Mouse (Mus musculus) liver, postnatal 0 days (tissue): ENCODE measurements at regions not wholly inside any gene's neighbourhood (a gene's known extent, or its start where the extent isn't known, plus 50 kb on each side); places are given as distances from the start of the nearest gene placed in this dataset.

Experiments used
- ATAC-seq: fragments of 200-750 bp; cut with Nextera tagmentation; 2 replicates; pipeline ENCODE4 v1.8.0; 2017; ENCODE audit warnings: mild to moderate bottlenecking, moderate library complexity
- DNase-seq: peaks from one replicate; pipeline ENCODE4 v3.0.0-alpha.2; 2016
- H3K27ac ChIP-seq: fragments of 300-500 bp; sonication (generic); 2 replicates; pipeline ENCODE4 v1.5.1; 2014; ENCODE audit warnings: antibody characterized with exemption, moderate library complexity, mild to moderate bottlenecking, low read depth
- H3K27me3 ChIP-seq: fragments of 300-500 bp; sonication (generic); 2 replicates; pipeline ENCODE4 v1.6.1; 2014; ENCODE audit warnings: low read length, control low read depth, mixed read lengths; ENCODE audit not compliant: insufficient read depth
- H3K36me3 ChIP-seq: fragments of 300-500 bp; sonication (generic); replicated peaks from 2 replicates; pipeline ENCODE4 v1.6.1; 2014; ENCODE audit warnings: mild to moderate bottlenecking, control low read depth, low read length, moderate library complexity, mixed read lengths; ENCODE audit not compliant: insufficient read depth
- H3K4me1 ChIP-seq: fragments of 300-500 bp; sonication (generic); 2 replicates; pipeline ENCODE4 v1.6.1; 2014; ENCODE audit warnings: antibody characterized with exemption, mild to moderate bottlenecking, control low read depth; ENCODE audit not compliant: insufficient read depth
- H3K4me2 ChIP-seq: fragments of 300-500 bp; sonication (generic); 2 replicates; pipeline ENCODE4 v1.6.1; 2014; ENCODE audit warnings: low read depth, mild to moderate bottlenecking, low read length, moderate library complexity, mixed read lengths
- H3K4me3 ChIP-seq: fragments of 300-500 bp; sonication (generic); 2 replicates; pipeline ENCODE4 v1.5.1; 2014; ENCODE audit warnings: low read depth, low read length
- H3K9ac ChIP-seq: fragments of 300-500 bp; sonication (generic); replicated peaks from 2 replicates; pipeline ENCODE4 v1.6.1; 2014; ENCODE audit warnings: mild to moderate bottlenecking, moderate library complexity
- H3K9me3 ChIP-seq: fragments of 300-500 bp; sonication (generic); 2 replicates; pipeline ENCODE4 v1.6.1; 2016; ENCODE audit warnings: mild to moderate bottlenecking, control low read depth, low read length, mixed read lengths
- CTCF ChIP-seq: sonication (generic); IDR thresholded peaks from 2 replicates; pipeline ENCODE4 v1.5.1; 2016; ENCODE audit warnings: antibody characterized with exemption, low read depth
- EP300 ChIP-seq: IDR thresholded peaks from 2 replicates; pipeline ENCODE4 v1.6.1; 2016; ENCODE audit warnings: antibody characterized with exemption, low read depth, mild to moderate bottlenecking
- WGBS: fragments of 180-500 bp; shearing (Covaris S2); extraction: QIAGEN DNeasy Blood & Tissue Kit; methylation state at CpG from one replicate; pipeline ENCODE4 v1.1.7; 2014; ENCODE audit not compliant: insufficient replicate concordance; 5-methylcytosine and 5-hydroxymethylcytosine counted together

GRCm38 (mm10) chr3:151124131-151124530 is 313.6 kb upstream of the Adgrl4 start:
- no peak for ATAC-seq
- 74% methylated on average over 5 of the region's 5 CpGs for WGBS
- Histone ChIP-seq H3K4me1 (no peaks in the 10 kb centered on the region), H3K4me2 (no peak overlapping the region), H3K9me3 (no peaks in the 10 kb centered on the region), H3K36me3 (no peaks in the 10 kb centered on the region), H3K4me3 (no peak overlapping the region), H3K27ac (no peak overlapping the region), H3K9ac (no peak overlapping the region), H3K27me3 (no peaks in the 10 kb centered on the region)
- no peak for TF ChIP-seq CTCF
- no peak for TF ChIP-seq EP300
- DNase-seq, result no peak

- Histone ChIP-seq H3K9me3 (no peaks in the 10 kb centered on the region), H3K9ac (no peak overlapping the region), H3K36me3 (no peaks in the 10 kb centered on the region), H3K4me2 (no peak overlapping the region), H3K4me3 (no peak overlapping the region), H3K27ac (no peak overlapping the region), H3K4me1 (no peaks in the 10 kb centered on the region), H3K27me3 (no peaks in the 10 kb centered on the region)
- no peak for TF ChIP-seq EP300
- no peak for TF ChIP-seq CTCF
- no peak for ATAC-seq
- WGBS, result 66% methylated on average over 2 of the region's 2 CpGs
- DNase-seq, result no peak
These were observed 290.8 kb upstream of the Adgrl4 start for GRCm38 (mm10) chr3:151146889-151147288.

- no peaks in the 10 kb centered on the region for H3K36me3 ChIP-seq
- no peak overlapping the region for H3K4me3 ChIP-seq
- H3K4me2 ChIP-seq, result no peak overlapping the region
- H3K9me3 ChIP-seq, result no peaks in the 10 kb centered on the region
- DNase-seq (no peak), ATAC-seq (no peak)
- H3K27me3 ChIP-seq, result no peaks in the 10 kb centered on the region
- no peak overlapping the region for H3K9ac ChIP-seq
- TF ChIP-seq CTCF, result no peak
- no peak for TF ChIP-seq EP300
- H3K27ac ChIP-seq, result no peak overlapping the region
- 64% methylated on average over 4 of the region's 4 CpGs for WGBS
- no peaks in the 10 kb centered on the region for H3K4me1 ChIP-seq
These were observed 284.3 kb upstream of the Adgrl4 start for GRCm38 (mm10) chr3:151153340-151153739.

- H3K9me3 ChIP-seq, result no peaks in the 10 kb centered on the region
- TF ChIP-seq EP300, result no peak
- TF ChIP-seq CTCF, result no peak
- H3K4me2 ChIP-seq, result no peak overlapping the region
- H3K9ac ChIP-seq, result no peak overlapping the region
- WGBS, result 78% methylated on average over 1 of the region's 1 CpGs
- no peaks in the 10 kb centered on the region for H3K27me3 ChIP-seq
- no peaks in the 10 kb centered on the region for H3K4me1 ChIP-seq
- H3K36me3 ChIP-seq, result no peaks in the 10 kb centered on the region
- no peak overlapping the region for H3K4me3 ChIP-seq
- ATAC-seq, result no peak
- H3K27ac ChIP-seq, result no peak overlapping the region
- DNase-seq, result no peak
These were observed 277.2 kb upstream of the Adgrl4 start for GRCm38 (mm10) chr3:151160516-151160915.

- no peak overlapping the region for H3K27ac ChIP-seq
- ATAC-seq, result no peak
- 38% methylated on average over 2 of the region's 2 CpGs for WGBS
- H3K27me3 ChIP-seq, result no peaks in the 10 kb centered on the region
- no peaks in the 10 kb centered on the region for H3K36me3 ChIP-seq
- H3K4me2 ChIP-seq, result no peak overlapping the region
- H3K9ac ChIP-seq, result no peak overlapping the region
- TF ChIP-seq CTCF (no peak), EP300 (no peak)
- no peaks in the 10 kb centered on the region for H3K9me3 ChIP-seq
- H3K4me1 ChIP-seq, result no peaks in the 10 kb centered on the region
- no peak for DNase-seq
- H3K4me3 ChIP-seq, result no peak overlapping the region
These were observed 255.6 kb upstream of the Adgrl4 start for GRCm38 (mm10) chr3:151182132-151182531.

- H3K4me2 ChIP-seq, result no peak overlapping the region
- no peaks in the 10 kb centered on the region for H3K36me3 ChIP-seq
- no peak overlapping the region for H3K9ac ChIP-seq
- no peak overlapping the region for H3K27ac ChIP-seq
- H3K4me1 ChIP-seq, result no peaks in the 10 kb centered on the region
- TF ChIP-seq CTCF (no peak), EP300 (no peak)
- no peaks in the 10 kb centered on the region for H3K9me3 ChIP-seq
- ATAC-seq (no peak), DNase-seq (no peak)
- no peak overlapping the region for H3K4me3 ChIP-seq
- 45% methylated on average over 2 of the region's 2 CpGs for WGBS
- no peaks in the 10 kb centered on the region for H3K27me3 ChIP-seq
These were observed 245.6 kb upstream of the Adgrl4 start for GRCm38 (mm10) chr3:151192092-151192491.

GRCm38 (mm10) chr3:151210978-151211377 is 226.7 kb upstream of the Adgrl4 start:
- 78% methylated on average over 4 of the region's 4 CpGs for WGBS
- H3K27me3 ChIP-seq, result no peaks in the 10 kb centered on the region
- H3K4me3 ChIP-seq, result no peak overlapping the region
- H3K36me3 ChIP-seq, result no peaks in the 10 kb centered on the region
- no peak overlapping the region for H3K4me2 ChIP-seq
- no peak for TF ChIP-seq CTCF
- TF ChIP-seq EP300, result no peak
- ATAC-seq, result no peak
- H3K4me1 ChIP-seq, result no peaks in the 10 kb centered on the region
- no peak for DNase-seq
- no peaks in the 10 kb centered on the region for H3K9me3 ChIP-seq
- H3K27ac ChIP-seq, result no peak overlapping the region
- no peak overlapping the region for H3K9ac ChIP-seq
